ENCODE assay signal across 35 mouse cellular contexts in genomic region chr4:151132493-151132892, GRCm38 (mm10). TPM values are rescaled to one million over a fixed set of nuclear protein-coding genes. Genes with fewer than 3 reads are reported as not detected.
DNase-seq lines count a peak whose midpoint lies in the region; ATAC-seq and TF ChIP-seq lines count a peak whose summit lies in the region.
"Had no signal": no experiment of that assay in that cellular context is flagged by ENCODE, and none has a peak within 500 bp of the region (broad histone marks: within the 10 kb centered on the region; RNA-seq: fewer than 3 reads in every experiment).

No protein-coding gene starts in this region.

- H3K9me3 ChIP-seq in embryonic facial prominence, embryonic 11.5 days (replicated peaks; ENCODE audit: control insufficient read depth, low read length): no peaks in the 10 kb centered on the region
- no peaks in the 10 kb centered on the region for H3K9me3 ChIP-seq in embryonic facial prominence, embryonic 10.5 days
- H3K9me3 ChIP-seq in heart, embryonic 12.5 days (replicated peaks): no peaks in the 10 kb centered on the region
- H3K9me3 ChIP-seq: embryonic facial prominence, embryonic 15.5 days; forebrain, embryonic 13.5 days; kidney, embryonic 15.5 days had no signal

- H3K79me2 ChIP-seq in heart, adult 2 months (replicated peaks; ENCODE audit: control insufficient read depth, insufficient read depth, low read length): no peaks in the 10 kb centered on the region

- 70% methylated on average over 9 of the region's 9 CpGs for WGBS in embryonic facial prominence, embryonic 11.5 days
- WGBS in embryonic facial prominence, embryonic 10.5 days: 76% methylated on average over 9 of the region's 9 CpGs
- WGBS in heart, adult 2 months: 49% methylated on average over 9 of the region's 9 CpGs
- 63% methylated on average over 9 of the region's 9 CpGs for WGBS in heart, embryonic 12.5 days

- intact Hi-C loops in heart, adult 2 months (cut with DNase I): no loop called here

- DNase-seq in embryonic facial prominence, embryonic 11.5 days (ENCODE audit: low spot score): peak; percentile 9
- DNase-seq in embryonic facial prominence, embryonic 10.5 days (ENCODE audit: low spot score): no peak
- DNase-seq in heart, adult 2 months: peak in 1 of 2 experiments; percentile 40
- DNase-seq in gastrocnemius, adult 8-10 months (ENCODE audit: low spot score in 2 of 2): peak; percentile 73 to 80
- DNase-seq in skeletal muscle tissue, adult 2 months (ENCODE audit: low read depth, low spot score): peak; percentile 90
- no peak for DNase-seq in spleen, postnatal 10 days (ENCODE audit: low spot score in 2 of 2)
- DNase-seq: adrenal gland, postnatal 14 days; cerebellum, adult 11 months; kidney, adult 18-20 months; kidney, postnatal 25 days; liver; lung, adult 2 months; lung, postnatal 10 days; midbrain, embryonic 14.5 days; thymus, postnatal 14 days had no signal

- H3K4me1 ChIP-seq in embryonic facial prominence, embryonic 11.5 days (ENCODE audit: control insufficient read depth, insufficient read depth, low read length): peaks cover 6% of the 10 kb centered on the region; the same call in 1 of the 2 replicates
- H3K4me1 ChIP-seq in embryonic facial prominence, embryonic 10.5 days: peaks cover 38% of the 10 kb centered on the region
- no peaks in the 10 kb centered on the region; the same call in 1 of the 2 replicates for H3K4me1 ChIP-seq in heart, adult 2 months (ENCODE audit: control insufficient read depth, insufficient read depth, low read length)
- peaks cover 36% of the 10 kb centered on the region for H3K4me1 ChIP-seq in heart, embryonic 12.5 days (replicated peaks)

- H3K4me3 ChIP-seq in embryonic facial prominence, embryonic 11.5 days (ENCODE audit: low read depth, low read length): no peak overlapping the region
- H3K4me3 ChIP-seq in embryonic facial prominence, embryonic 10.5 days: no peak overlapping the region
- no peak overlapping the region for H3K4me3 ChIP-seq in heart, adult 2 months
- H3K4me3 ChIP-seq in heart, embryonic 12.5 days: no peak overlapping the region
- H3K4me3 ChIP-seq: embryonic facial prominence, embryonic 15.5 days; forebrain, embryonic 13.5 days; kidney, embryonic 15.5 days had no signal

- TF ChIP-seq EP300 in heart, adult 2 months (IDR thresholded peaks at IDR 0.05; ENCODE audit: insufficient read depth, low read depth, low read length): peak; percentile 66; the same call in 1 of the 2 replicates

- H3K27ac ChIP-seq in embryonic facial prominence, embryonic 11.5 days (replicated peaks; ENCODE audit: low read depth, low read length): no peak overlapping the region
- no peak overlapping the region for H3K27ac ChIP-seq in embryonic facial prominence, embryonic 10.5 days (replicated peaks)
- H3K27ac ChIP-seq in heart, adult 2 months: no peak overlapping the region
- no peak overlapping the region for H3K27ac ChIP-seq in heart, embryonic 12.5 days (ENCODE audit: poor library complexity, severe bottlenecking)
- H3K27ac ChIP-seq: embryonic facial prominence, embryonic 15.5 days; forebrain, embryonic 13.5 days; hindbrain, embryonic 14.5 days; kidney, embryonic 15.5 days; liver, embryonic 14.5 days; macrophage had no signal

- ATAC-seq in embryonic facial prominence, embryonic 11.5 days (replicated peaks; ENCODE audit: insufficient number of reproducible peaks, low FRiP score, low TSS enrichment, low read depth): no peak
- no peak for ATAC-seq in heart, embryonic 12.5 days (ENCODE audit: insufficient number of reproducible peaks, low FRiP score)
- ATAC-seq: forebrain, embryonic 13.5 days; Patski had no signal

- no peaks in the 10 kb centered on the region for H3K36me3 ChIP-seq in embryonic facial prominence, embryonic 11.5 days (replicated peaks; ENCODE audit: control insufficient read depth, insufficient read depth, low read depth, low read length)
- H3K36me3 ChIP-seq in embryonic facial prominence, embryonic 10.5 days (replicated peaks): no peaks in the 10 kb centered on the region
- H3K36me3 ChIP-seq in heart, adult 2 months (ENCODE audit: control insufficient read depth, insufficient read depth, low read length): no peaks in the 10 kb centered on the region
- no peaks in the 10 kb centered on the region for H3K36me3 ChIP-seq in heart, embryonic 12.5 days
- H3K36me3 ChIP-seq: embryonic facial prominence, embryonic 15.5 days; G1E; kidney, embryonic 15.5 days had no signal

- no peaks in the 10 kb centered on the region for H3K27me3 ChIP-seq in embryonic facial prominence, embryonic 11.5 days (ENCODE audit: control insufficient read depth, insufficient read depth, low read length)
- peaks cover 25% of the 10 kb centered on the region for H3K27me3 ChIP-seq in embryonic facial prominence, embryonic 10.5 days (replicated peaks; ENCODE audit: low read depth, poor library complexity, severe bottlenecking)
- no peaks in the 10 kb centered on the region for H3K27me3 ChIP-seq in heart, adult 2 months (ENCODE audit: control insufficient read depth, insufficient read depth, low read length)
- H3K27me3 ChIP-seq in heart, embryonic 12.5 days (replicated peaks): peaks cover 30% of the 10 kb centered on the region
- H3K27me3 ChIP-seq: embryonic facial prominence, embryonic 15.5 days; forebrain, embryonic 13.5 days had no signal

- TF ChIP-seq CTCF in heart, adult 2 months (IDR thresholded peaks at IDR 0.05): no peak

- no peak for TF ChIP-seq POLR2A in heart, adult 2 months (IDR thresholded peaks at IDR 0.05; ENCODE audit: insufficient read depth, low read depth, low read length)

- H3K9ac ChIP-seq in embryonic facial prominence, embryonic 11.5 days (replicated peaks; ENCODE audit: low read length): no peak overlapping the region
- no peak overlapping the region for H3K9ac ChIP-seq in heart, adult 2 months (ENCODE audit: low read depth, low read length)
- H3K9ac ChIP-seq in heart, embryonic 12.5 days: no peak overlapping the region
- H3K9ac ChIP-seq: embryonic facial prominence, embryonic 15.5 days; forebrain, embryonic 13.5 days; hindbrain, embryonic 14.5 days; kidney, embryonic 15.5 days; liver, embryonic 14.5 days had no signal

- H3K4me2 ChIP-seq in embryonic facial prominence, embryonic 11.5 days (ENCODE audit: low read depth, low read length): no peak overlapping the region
- no peak overlapping the region for H3K4me2 ChIP-seq in heart, embryonic 12.5 days
- H3K4me2 ChIP-seq: embryonic facial prominence, embryonic 15.5 days; forebrain, embryonic 13.5 days; hindbrain, embryonic 14.5 days; kidney, embryonic 15.5 days had no signal

RNA-seq across cellular contexts. Expression of gene Gm13090, which starts 43.1 kb away (rescaled TPM):
- not detected in 2 replicates for polyA plus RNA-seq in embryonic facial prominence, embryonic 11.5 days (2014; fragmentation: Nextera tagmentation; extraction: Ambion mirVana)
- not detected in 2 replicates for polyA plus RNA-seq in embryonic facial prominence, embryonic 10.5 days (2016; fragmentation: Nextera tagmentation; extraction: Ambion mirVana)
- under 1 TPM in 1 of 2 experiments, not detected in 1; 0.34 TPM for total RNA-seq in heart, adult 2 months (2021)
- 0.35 and 0.41 TPM in 2 replicates for polyA plus RNA-seq in heart, adult 2 months (2012; rRNA removed)
- not detected in 2 replicates for polyA plus RNA-seq in heart, embryonic 12.5 days (2016; fragmentation: Nextera tagmentation; extraction: Ambion mirVana)
- total RNA-seq in gastrocnemius, adult 8-10 months (2022): not detected
- total RNA-seq: adrenal gland, postnatal 14 days; common myeloid progenitor, adult 5-6 weeks; G1E; heart, postnatal 25 days; layer of hippocampus, adult 18-20 months; layer of hippocampus, postnatal 10 days; left cerebral cortex, adult 18-20 months; left cerebral cortex, postnatal 14 days; megakaryocyte-erythroid progenitor cell, adult 5-6 weeks; monocyte, adult 5-6 weeks had no signal
- polyA plus RNA-seq: embryonic facial prominence, embryonic 15.5 days; forebrain, embryonic 13.5 days; G1E; heart, embryonic 14.5 days; intestine, embryonic 14.5 days; kidney, embryonic 15.5 days; liver, embryonic 14.5 days; lung, adult 2 months; macrophage; Patski; stomach, embryonic 16.5 days had no signal

Comparison
In these comparisons a context has a peak if more than half of its experiments do, and no peak if none do; other contexts are left out.
1. DNase-seq: peak in embryonic facial prominence, embryonic 11.5 days (single experiment), gastrocnemius, adult 8-10 months (2 of 2) and skeletal muscle tissue, adult 2 months (single experiment); none in embryonic facial prominence, embryonic 10.5 days (single experiment) and spleen, postnatal 10 days (0 of 2).